Mouse (Mus musculus): ENCODE results near the gene Med14.
A peak's percentile ranks its signal among the peaks of the same experiment; 100 is the strongest.

The Med14 gene

DNA sequence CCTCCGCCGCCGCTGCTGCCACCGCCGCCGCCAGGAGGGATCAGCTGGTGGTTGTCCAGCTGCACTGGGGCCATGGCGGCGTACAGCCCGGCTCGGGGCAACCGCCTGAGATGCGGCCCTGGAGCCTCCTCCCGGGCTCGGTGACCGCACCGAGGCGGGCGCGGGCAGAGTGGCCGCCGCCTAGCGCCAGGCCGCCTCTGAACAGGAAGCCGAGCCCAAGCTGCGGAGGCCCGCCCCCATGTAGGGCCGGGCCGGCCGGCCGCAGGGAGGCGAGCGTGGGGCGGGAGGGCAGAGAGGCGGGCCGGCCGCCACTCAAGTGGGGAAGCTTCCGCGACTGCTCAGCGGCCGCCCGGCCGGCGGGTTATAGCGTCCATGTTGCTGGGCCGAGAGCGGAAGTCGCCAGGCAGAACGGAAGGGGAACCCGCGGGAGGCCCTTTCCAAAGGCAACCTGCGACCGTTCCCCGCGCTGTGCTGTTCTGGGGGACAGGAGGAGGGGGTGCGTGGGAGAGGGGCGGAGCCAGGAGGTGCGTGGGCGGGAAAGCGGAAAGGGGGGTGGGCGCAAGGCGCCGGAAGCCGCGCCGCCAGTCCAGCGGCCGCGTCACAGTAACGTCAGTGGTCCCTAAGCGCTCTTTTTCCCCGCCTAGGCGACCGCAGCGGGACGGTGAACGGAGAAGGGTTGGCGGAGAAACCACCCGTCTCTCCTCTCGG lies at the start of gene Med14:
Gene Med14 (minus strand): TSS at position 448 of the 708 bp plus-strand sequence.
- peak; percentile 84 to 86 for DNase-seq

DNA sequence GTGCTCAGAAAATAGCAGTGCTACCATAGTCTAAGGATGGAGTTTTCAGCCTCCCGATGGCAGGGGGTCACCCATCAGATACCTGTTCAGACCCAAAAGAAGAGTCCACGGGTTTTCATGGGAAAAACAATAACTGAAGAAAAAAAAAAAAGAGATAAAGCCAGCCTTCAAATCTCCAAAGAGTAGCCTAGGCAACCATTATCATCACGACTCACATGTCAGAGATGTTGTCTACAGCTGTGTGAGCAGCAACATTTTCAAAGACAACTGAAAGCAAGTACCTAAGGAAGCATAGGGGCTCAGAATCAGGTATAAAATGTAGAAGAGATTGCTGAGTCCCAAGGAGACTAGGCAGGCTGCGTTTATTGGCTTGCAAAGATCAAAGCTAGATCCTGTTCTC lies 38.7 kb upstream of the Med14 start:
- no peak for DNase-seq

GRCm38 (mm10) chrX:12794842-12795241 lies 33.0 kb upstream of the Med14 start:
- DNase-seq, result peak; percentile 7 to 22

DNA sequence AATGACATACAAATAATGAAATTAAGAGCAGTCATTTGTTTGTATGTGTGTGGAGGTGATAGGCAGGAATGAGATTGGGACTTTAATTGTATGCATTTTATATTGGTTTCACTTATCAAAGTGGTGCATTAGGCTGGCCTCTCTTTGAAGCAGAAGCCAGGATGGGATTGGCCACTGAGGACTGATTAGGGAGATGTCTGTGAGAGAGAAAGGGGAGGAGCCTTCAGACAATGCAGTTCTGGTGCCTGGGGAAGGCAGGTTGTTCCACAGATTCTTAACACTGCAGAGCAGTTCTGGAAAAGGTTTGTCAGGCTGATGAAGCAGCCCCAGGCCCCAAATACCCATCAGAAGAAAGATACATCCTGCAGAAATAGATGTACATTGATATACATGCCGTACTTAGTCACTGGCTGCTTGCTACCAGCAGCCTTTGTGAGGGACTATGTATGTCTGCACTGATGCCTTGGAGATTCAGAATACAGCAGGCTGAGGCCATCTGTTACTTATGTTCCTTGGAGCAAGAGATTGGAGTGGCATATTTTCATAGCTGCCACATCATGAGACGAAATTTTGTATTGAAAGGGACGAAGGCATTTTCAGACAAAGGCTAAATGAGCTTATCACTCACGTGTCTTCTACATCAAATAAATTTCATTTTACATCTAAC lies 29.9 kb upstream of the Med14 start:
- DNase-seq, result peak; percentile 7 to 23

GRCm38 (mm10) chrX:12773236-12773635 lies 11.4 kb upstream of the Med14 start:
- no peak for DNase-seq

GRCm38 (mm10) chrX:12771561-12771960 lies 9.7 kb upstream of the Med14 start:
- DNase-seq, result no peak

- no peak for DNase-seq
Observed at GRCm38 (mm10) chrX:12768571-12768970, 6.7 kb upstream of the Med14 start.

DNA sequence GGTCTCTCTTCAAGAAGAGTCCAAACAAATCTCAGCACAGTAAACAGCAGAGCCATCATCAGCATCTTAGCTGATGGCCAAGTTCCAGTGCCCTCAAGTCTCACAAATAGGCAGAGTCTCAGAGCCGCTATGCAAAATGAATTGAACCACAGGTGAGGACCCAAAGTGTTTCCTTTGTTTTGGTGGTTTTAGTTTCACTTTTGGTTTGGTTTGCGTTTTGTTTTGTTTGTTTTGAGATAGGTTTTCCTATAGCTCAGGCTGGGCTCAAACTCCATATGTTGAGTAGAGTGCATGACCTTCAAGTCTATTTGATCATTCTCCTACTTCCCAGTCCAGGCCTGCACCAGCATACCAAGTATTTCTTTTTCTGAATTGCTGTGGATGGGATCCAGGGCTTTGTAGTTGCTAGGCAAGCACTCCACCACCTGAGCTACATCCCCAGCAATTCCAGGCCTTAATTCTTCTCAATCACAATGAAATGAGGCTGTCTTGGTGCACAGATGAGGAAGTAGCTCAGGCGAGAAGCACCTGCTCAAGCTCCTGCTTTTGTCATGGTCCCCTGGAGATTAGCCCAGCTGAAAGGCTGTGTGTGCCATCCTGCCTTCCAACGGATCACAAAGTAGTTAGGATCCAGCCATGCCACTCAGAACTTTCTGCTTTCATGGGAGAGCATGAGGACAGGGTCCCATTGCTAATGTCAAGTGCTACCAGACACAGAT lies 5.1 kb upstream of the Med14 start:
- DNase-seq, result no peak

DNA sequence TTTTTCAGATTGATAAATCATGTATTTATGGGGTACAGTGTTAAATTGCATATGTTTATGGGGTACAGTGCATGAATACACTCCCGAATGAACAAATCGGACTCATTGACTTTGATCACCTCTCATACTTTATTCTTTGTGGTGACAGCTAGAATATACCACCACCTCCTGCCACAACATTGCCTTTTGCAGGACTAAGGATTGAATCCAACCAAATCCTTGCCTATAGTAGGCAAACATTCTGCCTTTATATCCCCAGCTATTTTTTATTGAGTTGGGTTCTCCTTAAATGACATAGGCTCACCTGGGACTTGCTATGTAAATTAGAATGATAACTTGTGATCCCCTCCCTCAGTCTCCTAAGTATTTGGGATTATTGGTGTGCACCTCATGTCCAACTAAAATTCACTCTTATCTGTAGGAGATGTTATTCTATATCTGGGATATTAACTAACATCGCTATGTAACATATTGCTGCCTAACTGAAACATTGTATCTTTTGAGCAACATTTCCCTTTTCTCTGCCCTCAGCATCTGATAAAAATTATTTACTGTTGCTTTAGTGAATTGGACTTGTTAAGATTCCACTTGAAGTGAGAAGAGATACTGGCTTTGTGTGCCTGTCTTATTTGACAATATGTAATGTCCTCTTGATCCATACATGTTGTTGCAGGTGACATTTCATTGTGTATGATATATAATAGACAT lies 1.4 kb upstream of the Med14 start:
- DNase-seq, result no peak

GRCm38 (mm10) chrX:12762334-12763126 lies 657 bp upstream of the Med14 start:
- no peak for DNase-seq

DNA sequence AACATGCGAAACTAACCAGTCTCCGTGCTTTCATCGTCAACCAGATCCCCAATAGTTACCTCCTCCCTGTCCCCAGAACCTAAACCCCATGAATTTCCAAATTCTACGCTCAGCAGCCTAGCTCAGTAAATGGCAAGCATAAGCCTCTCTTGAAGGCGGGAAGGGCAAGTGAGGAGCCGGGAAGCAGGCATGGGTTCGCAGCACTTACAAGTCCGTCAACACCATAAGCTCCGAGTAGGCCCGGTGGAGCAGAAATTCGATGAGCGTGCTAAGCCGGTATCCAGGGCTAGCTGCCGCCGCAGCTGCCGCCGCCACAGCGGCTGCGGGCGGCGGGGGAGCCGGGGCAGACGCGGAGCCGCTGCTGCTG lies 631 bp downstream of the Med14 start:
- DNase-seq, result no peak

DNA sequence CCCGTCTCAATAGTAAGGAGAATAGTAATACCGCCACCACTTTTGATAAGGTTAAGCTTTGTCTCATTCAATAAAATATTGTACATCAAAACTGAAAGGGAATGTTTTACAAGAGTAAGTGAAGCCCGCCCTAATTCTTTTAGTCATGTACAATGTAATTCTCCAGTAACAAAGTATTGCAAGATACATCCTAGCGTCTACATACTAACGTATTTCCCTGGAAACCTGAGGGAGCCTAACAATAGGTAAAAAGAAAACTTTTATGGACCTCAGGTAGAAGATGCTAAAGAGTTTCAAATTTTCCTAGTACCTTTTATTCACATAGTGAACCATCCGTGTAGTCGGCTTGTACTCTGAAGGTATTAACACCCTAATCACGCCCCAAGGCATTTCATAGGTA lies 1.4 kb downstream of the Med14 start:
- DNase-seq, result no peak

GRCm38 (mm10) chrX:12759625-12760024 lies 2.2 kb downstream of the Med14 start:
- no peak for DNase-seq

- DNase-seq, result no peak
Observed at GRCm38 (mm10) chrX:12747886-12748285, 14.0 kb downstream of the Med14 start.

DNA sequence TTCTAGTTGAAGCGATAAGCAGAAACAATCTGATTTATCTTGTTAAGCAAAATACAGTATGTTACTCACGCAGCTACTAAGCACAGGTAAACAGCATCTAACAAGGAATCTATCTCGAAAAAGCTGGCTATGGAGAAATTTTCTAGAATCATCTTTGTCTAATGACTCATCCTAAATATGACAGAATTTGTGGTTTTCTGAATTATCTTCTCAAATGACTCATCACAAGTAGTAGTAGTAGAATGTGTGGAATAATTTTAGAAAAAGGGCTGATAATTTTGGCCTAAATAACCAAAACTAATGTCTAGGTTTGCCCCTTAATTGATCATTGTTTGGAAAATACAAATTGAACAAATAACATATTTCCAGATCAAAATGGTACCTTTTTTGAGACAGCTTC lies 15.1 kb downstream of the Med14 start:
- no peak for DNase-seq

DNA sequence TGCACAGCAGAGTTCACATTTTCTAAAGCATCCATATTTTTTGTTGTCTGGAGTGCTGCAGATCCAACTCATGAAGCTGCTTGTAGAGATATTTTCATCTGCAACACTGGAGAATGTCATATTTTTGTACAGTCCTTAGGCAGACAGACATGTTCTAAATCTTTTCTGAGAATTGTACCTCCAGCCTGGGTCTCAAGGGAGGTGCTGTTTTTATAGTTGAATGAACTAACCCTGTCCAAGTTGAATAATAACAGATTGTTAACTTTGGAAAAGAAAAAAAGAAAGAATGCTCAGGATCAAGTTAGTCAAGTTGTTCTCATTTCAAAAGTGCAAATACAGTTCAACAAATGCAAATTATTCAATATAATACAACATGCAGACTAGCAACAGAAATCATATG lies 21.5 kb downstream of the Med14 start:
- no peak for DNase-seq

- DNase-seq, result no peak
Observed at GRCm38 (mm10) chrX:12716036-12716435, 45.8 kb downstream of the Med14 start.

DNA sequence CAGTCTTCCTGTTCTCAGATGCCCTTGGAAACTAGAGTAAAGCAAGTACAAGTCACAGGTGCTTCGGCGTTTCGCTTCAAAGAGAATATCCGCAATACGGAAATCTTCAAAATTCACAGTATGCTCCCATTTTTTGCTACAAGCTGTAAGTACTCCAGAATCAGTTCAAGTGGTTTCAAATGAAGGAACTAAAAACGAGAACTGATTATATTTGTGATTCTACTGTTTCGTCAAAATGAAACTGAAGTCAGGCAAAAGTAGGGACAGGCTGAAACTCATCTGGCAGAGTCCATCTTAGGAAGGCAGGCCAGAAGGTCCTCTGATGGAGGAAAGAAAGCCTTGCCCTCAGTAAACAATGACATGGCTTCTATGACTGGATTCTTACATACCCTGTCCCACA lies 48.1 kb downstream of the Med14 start:
- DNase-seq, result no peak

- no peak for DNase-seq
Observed at GRCm38 (mm10) chrX:12686910-12687309, 75.0 kb downstream of the Med14 start.

GRCm38 (mm10) chrX:12686071-12686470 lies 75.8 kb downstream of the Med14 start:
- no peak for DNase-seq

GRCm38 (mm10) chrX:12677396-12677795 lies 84.5 kb downstream of the Med14 start:
- DNase-seq, result peak; percentile 69 to 74

- peak; percentile 85 to 86 for DNase-seq
Observed at GRCm38 (mm10) chrX:12673054-12673775, 88.7 kb downstream of the Med14 start, which contains the start of gene 1810030O07Rik. 1810030O07Rik (minus strand) TSS chrX:12673668.

Measured in cerebellum, postnatal 36 days (tissue).